Mouse (Mus musculus) forebrain, embryonic 15.5 days (tissue): ENCODE measurements around the gene Tc2n. TPM values are rescaled to one million over a fixed set of nuclear protein-coding genes. Genes with fewer than 3 reads are reported as not detected.

Source experiments
- ATAC-seq: fragments of 200-750 bp; cut with Nextera tagmentation; replicated peaks from 2 replicates; pipeline ENCODE4 v1.8.0; 2017; ENCODE audit warnings: mild to moderate bottlenecking, moderate TSS enrichment, moderate library complexity
- H3K27ac ChIP-seq: fragments of 300-500 bp; sonication (generic); replicated peaks from 2 replicates; pipeline ENCODE4 v1.5.1; 2015; ENCODE audit warnings: mild to moderate bottlenecking, inconsistent platforms
- H3K27me3 ChIP-seq: fragments of 300-500 bp; sonication (generic); 2 replicates; pipeline ENCODE4 v1.6.1; 2015; ENCODE audit warnings: inconsistent platforms
- H3K36me3 ChIP-seq: fragments of 300-500 bp; sonication (generic); 2 replicates; pipeline ENCODE4 v1.6.1; 2015; ENCODE audit warnings: mild to moderate bottlenecking, inconsistent platforms
- H3K4me1 ChIP-seq: fragments of 300-500 bp; sonication (generic); 2 replicates; pipeline ENCODE4 v1.6.1; 2015; ENCODE audit warnings: inconsistent platforms
- H3K4me2 ChIP-seq: fragments of 300-500 bp; sonication (generic); replicated peaks from 2 replicates; pipeline ENCODE4 v1.6.1; 2015; ENCODE audit warnings: mild to moderate bottlenecking, inconsistent platforms
- H3K4me3 ChIP-seq: fragments of 300-500 bp; sonication (generic); 2 replicates; pipeline ENCODE4 v1.5.1; 2015; ENCODE audit warnings: mild to moderate bottlenecking, inconsistent platforms
- H3K9ac ChIP-seq: fragments of 300-500 bp; sonication (generic); replicated peaks from 2 replicates; pipeline ENCODE4 v1.6.1; 2015; ENCODE audit warnings: mild to moderate bottlenecking, inconsistent platforms
- H3K9me3 ChIP-seq: fragments of 300-500 bp; sonication (generic); 2 replicates; pipeline ENCODE4 v1.6.1; 2016; ENCODE audit warnings: inconsistent platforms
- WGBS: fragments of 180-500 bp; shearing (Covaris S2); methylation state at CpG from one replicate; pipeline ENCODE4 v1.1.7; 2015; ENCODE audit warnings: mixed read lengths; 5-methylcytosine and 5-hydroxymethylcytosine counted together
- polyA plus RNA-seq: library from polyadenylated mRNA; unstranded; fragments of >200 nt; fragmentation: Nextera tagmentation; extraction: Ambion mirVana; gene quantifications from 2 replicates; pipeline ENCODE4 v1.2.1, GENCODE M21; 2015

Gene Tc2n
- 0.08 and 0.24 TPM in 2 replicates for polyA plus RNA-seq

DNA sequence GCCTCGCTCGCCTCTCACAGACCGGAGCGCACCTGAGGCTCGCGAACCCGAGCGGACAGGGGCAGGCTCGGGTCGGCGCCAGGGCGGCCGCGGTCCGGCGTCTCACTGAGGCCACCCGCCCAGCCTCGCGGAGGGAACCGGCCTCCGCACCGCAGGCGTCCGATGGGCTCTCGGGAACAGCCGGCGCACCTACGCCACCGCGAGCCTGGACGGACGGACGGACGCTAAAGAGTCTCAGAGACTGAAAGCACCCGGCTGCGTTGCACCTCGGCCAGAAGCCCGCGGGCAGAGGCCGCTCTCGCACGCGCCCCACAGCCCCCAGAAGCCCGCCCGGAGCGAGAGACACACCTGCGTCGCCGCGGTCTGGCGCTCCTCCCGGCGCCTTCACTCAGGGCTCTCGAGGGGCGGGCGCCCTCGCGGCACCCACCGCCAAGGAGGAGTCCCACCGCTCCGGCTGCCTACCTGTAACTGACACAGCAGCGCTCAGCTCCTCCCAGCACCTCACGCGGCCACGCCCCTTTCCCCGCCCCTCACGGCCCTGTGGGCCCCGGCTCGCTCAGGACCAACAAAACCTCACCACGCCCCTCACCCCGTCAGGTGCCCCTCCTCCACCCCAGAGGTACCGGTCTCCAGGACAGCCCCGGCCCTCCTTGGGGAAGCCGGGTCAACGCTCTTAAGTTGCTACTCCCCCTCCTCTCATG, at the start of gene Tc2n:
Gene Tc2n (minus strand): TSS at position 470 of the 701 bp plus-strand sequence.
- under 1% methylated on average over 74 of the region's 75 CpGs for WGBS
- peak; percentile 97 for ATAC-seq
- H3K4me3 ChIP-seq: peak within 1 kb of the TSS; percentile 69
- peaks cover 11% of the 10 kb centered on the region; the same call in 1 of the 2 replicates for H3K4me1 ChIP-seq
- peak within 1 kb of the TSS; percentile 99 for H3K4me2 ChIP-seq
- H3K9me3 ChIP-seq: no peaks in the 10 kb centered on the region
- H3K27ac ChIP-seq: no peak within 1 kb of the TSS
- 0 out of 2 replicates have a peak, but pooled peaks cover 2% of the 10 kb centered on the region for H3K27me3 ChIP-seq
- H3K36me3 ChIP-seq: no peaks in the 10 kb centered on the region
- peak within 1 kb of the TSS; percentile 46 for H3K9ac ChIP-seq

DNA sequence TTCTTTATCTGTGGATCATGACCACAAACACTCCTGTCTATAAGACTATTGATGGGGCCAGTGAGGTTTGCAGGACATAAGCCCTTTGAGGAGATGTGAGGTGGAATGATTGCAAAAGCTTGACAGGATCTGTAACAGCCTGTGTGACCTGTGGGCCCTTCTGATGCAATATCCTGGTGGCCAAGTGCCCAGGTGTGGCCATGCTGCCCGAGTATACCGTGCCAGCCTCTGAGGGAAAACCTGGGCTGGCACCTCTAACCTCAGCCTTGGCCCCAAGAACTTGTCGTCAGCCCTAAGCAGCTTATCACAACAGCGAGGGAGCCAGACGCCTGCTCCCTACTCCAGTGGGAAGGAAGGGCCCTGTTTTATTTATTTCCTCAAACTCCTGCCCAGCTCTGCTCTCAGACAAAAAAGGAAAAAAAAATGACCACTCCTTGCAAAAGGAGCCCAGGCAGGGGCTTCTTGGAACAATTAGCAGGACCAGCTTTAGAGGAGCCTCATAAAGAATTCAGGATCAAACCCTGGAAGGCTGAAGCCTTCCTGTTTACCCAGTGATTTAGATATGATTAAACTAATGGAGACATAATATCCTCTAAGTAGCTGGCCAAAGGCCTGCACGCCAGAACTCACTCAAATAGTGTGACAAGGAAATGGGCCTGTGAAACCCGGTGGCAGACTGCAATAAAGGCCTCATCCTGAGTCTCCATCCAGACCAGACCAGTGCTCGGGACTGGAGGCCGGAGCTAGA, 49.2 kb upstream of the Tc2n start:
- H3K4me1 ChIP-seq: peaks cover 5% of the 10 kb centered on the region
- 62% methylated on average over 9 of the region's 9 CpGs for WGBS
- no peak for ATAC-seq
- H3K4me3 ChIP-seq: no peak overlapping the region
- no peak overlapping the region for H3K27ac ChIP-seq
- H3K27me3 ChIP-seq: no peaks in the 10 kb centered on the region
- no peak overlapping the region for H3K4me2 ChIP-seq
- no peak overlapping the region for H3K9ac ChIP-seq
- no peaks in the 10 kb centered on the region for H3K9me3 ChIP-seq
- H3K36me3 ChIP-seq: no peaks in the 10 kb centered on the region

DNA sequence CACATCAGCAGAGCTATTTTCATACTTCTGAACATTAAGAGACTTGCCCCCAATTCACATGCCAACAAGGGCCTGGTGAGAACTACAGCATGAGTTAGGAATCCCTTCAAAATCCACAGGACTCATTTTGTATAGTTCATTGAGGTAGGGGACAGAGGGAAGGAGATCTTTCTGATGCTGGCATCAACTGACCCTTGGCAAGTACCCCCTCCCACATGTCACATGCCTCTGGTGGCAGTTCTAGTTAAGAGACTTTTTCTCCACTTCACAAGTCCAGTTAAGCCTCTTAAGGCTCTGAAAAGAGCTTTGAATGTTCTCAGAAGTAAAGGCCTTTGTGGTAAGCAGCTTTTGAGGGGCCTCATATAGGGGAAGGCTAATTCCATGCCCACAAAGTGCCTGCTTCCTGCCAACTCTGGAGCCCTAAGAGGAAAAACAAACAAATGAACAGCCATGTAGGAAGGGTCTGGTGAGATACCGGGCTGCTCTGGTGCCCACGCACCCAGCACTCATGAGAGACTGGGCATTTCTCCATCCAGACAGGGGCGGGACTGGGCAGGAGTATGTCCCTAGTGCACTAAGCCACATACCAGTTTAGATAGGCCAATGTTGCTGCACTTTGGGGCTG, 48.0 kb upstream of the Tc2n start:
- Histone ChIP-seq H3K4me3 (no peak overlapping the region), H3K4me1 (peaks cover 5% of the 10 kb centered on the region), H3K27me3 (no peaks in the 10 kb centered on the region), H3K9ac (no peak overlapping the region), H3K4me2 (no peak overlapping the region), H3K27ac (no peak overlapping the region; the same call in 1 of the 2 replicates), H3K36me3 (no peaks in the 10 kb centered on the region), H3K9me3 (no peaks in the 10 kb centered on the region)
- ATAC-seq: peak; percentile 77
- 50% methylated on average over 3 of the region's 3 CpGs for WGBS

DNA sequence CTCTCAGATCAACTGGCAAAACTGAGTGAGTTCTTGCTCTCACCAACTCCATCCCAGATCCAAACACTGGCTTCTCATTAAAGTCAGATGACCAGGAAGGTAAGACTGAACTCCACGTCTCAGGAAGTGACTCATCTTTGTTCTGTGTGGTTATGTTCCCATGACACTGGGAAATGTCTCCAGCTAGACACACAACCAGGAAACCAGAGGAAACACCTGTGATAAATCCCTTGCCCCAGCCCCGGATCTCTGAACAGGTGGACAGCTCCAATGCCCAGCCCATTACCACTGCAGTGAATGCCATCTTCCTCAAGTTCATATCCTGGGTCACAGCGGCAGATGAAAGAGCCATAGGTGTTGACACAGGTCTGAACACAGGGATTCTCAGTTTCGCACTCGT, 46.5 kb upstream of the Tc2n start:
- no peaks in the 10 kb centered on the region for H3K27me3 ChIP-seq
- no peak overlapping the region for H3K27ac ChIP-seq
- H3K4me2 ChIP-seq: no peak overlapping the region
- H3K9me3 ChIP-seq: no peaks in the 10 kb centered on the region
- H3K36me3 ChIP-seq: no peaks in the 10 kb centered on the region
- H3K9ac ChIP-seq: no peak overlapping the region
- ATAC-seq: no peak
- H3K4me3 ChIP-seq: no peak overlapping the region
- 91% methylated on average over 5 of the region's 5 CpGs for WGBS
- H3K4me1 ChIP-seq: peaks cover 5% of the 10 kb centered on the region

DNA sequence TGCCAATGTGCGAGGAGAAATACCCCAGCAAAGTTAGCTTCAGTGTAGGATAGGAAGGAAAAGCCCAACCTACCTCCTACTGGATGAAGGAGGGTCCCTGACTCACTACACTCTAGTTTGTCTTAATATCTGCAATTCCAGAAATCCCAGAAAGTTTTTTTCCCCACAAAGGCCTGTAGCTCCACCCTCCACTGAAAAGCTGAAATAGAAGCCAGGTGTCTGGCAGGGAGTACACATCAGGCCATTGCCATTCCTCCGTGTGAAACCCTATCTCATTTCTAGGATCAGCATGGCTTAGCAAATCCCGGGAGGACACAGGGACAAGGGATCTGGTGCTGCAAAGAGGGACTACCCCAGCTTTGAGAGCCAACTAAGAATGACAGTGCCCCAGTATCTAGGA, 44.7 kb upstream of the Tc2n start:
- Histone ChIP-seq H3K36me3 (no peaks in the 10 kb centered on the region), H3K9me3 (no peaks in the 10 kb centered on the region), H3K4me1 (peaks cover 5% of the 10 kb centered on the region), H3K27me3 (no peaks in the 10 kb centered on the region), H3K9ac (no peak overlapping the region), H3K4me2 (no peak overlapping the region), H3K4me3 (no peak overlapping the region), H3K27ac (no peak overlapping the region)
- 73% methylated on average over 3 of the region's 3 CpGs for WGBS
- ATAC-seq: no peak

DNA sequence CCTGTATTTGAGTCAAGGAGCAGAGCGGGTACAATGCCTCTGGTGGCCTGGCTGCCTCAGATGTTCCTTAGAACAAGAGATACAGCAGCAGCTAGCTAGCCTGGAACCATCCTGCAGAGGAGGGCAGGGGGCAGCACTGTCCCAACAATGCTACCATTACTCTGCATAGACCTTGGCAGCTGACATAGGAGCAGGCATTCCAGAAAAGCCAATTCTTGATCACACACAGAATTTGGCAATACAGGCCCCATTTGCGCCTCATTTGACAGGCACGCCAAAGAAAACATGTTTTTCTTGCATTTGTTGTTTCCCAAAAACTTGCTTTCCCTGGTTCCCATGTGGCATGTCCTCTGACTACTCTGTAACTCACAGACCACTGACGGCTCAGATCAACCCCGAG, 43.7 kb upstream of the Tc2n start:
- Histone ChIP-seq H3K36me3 (no peaks in the 10 kb centered on the region), H3K4me3 (no peak overlapping the region), H3K9ac (no peak overlapping the region), H3K9me3 (no peaks in the 10 kb centered on the region), H3K27ac (no peak overlapping the region), H3K4me2 (no peak overlapping the region), H3K27me3 (no peaks in the 10 kb centered on the region), H3K4me1 (peaks cover 5% of the 10 kb centered on the region)
- WGBS: 93% methylated on average over 5 of the region's 5 CpGs
- no peak for ATAC-seq

GRCm38 (mm10) chr12:101759440-101760045, 41.2 kb upstream of the Tc2n start:
- H3K4me2 ChIP-seq: no peak overlapping the region
- H3K4me1 ChIP-seq: no peaks in the 10 kb centered on the region
- no peak overlapping the region for H3K9ac ChIP-seq
- 69% methylated on average over 6 of the region's 6 CpGs for WGBS
- no peak for ATAC-seq
- no peak overlapping the region for H3K27ac ChIP-seq
- H3K36me3 ChIP-seq: no peaks in the 10 kb centered on the region
- no peak overlapping the region for H3K4me3 ChIP-seq
- H3K9me3 ChIP-seq: no peaks in the 10 kb centered on the region
- H3K27me3 ChIP-seq: no peaks in the 10 kb centered on the region

GRCm38 (mm10) chr12:101758698-101759097, 40.4 kb upstream of the Tc2n start:
- H3K27ac ChIP-seq: no peak overlapping the region
- H3K9ac ChIP-seq: no peak overlapping the region
- H3K4me3 ChIP-seq: no peak overlapping the region
- H3K9me3 ChIP-seq: no peaks in the 10 kb centered on the region
- ATAC-seq: no peak
- H3K4me2 ChIP-seq: no peak overlapping the region
- H3K36me3 ChIP-seq: no peaks in the 10 kb centered on the region
- no peaks in the 10 kb centered on the region for H3K4me1 ChIP-seq
- no peaks in the 10 kb centered on the region for H3K27me3 ChIP-seq

DNA sequence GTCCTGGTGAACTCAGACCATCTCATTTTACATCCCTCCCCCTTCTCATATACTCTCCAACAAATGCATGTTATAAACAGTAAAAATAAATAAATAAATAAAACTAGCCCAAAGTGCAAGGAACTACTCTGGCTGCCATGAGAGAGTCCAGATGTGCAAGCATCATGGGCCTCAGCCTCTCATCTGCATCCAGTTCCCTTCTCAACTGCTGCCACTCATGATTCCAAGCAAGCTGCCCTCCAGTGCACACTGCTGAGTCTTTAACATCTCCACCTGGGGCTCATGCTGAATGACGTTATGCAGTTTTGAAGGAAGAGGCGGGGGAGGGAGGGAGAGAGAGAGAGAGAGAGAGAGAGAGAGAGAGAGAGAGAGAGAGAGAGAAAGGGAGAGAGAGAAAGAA, 24.1 kb upstream of the Tc2n start:
- no peak overlapping the region for H3K4me3 ChIP-seq
- no peaks in the 10 kb centered on the region for H3K36me3 ChIP-seq
- no peak overlapping the region for H3K9ac ChIP-seq
- H3K4me1 ChIP-seq: no peaks in the 10 kb centered on the region
- H3K9me3 ChIP-seq: no peaks in the 10 kb centered on the region
- no peaks in the 10 kb centered on the region for H3K27me3 ChIP-seq
- WGBS: 51% methylated on average over 2 of the region's 2 CpGs
- no peak overlapping the region for H3K27ac ChIP-seq
- no peak overlapping the region for H3K4me2 ChIP-seq
- no peak for ATAC-seq

DNA sequence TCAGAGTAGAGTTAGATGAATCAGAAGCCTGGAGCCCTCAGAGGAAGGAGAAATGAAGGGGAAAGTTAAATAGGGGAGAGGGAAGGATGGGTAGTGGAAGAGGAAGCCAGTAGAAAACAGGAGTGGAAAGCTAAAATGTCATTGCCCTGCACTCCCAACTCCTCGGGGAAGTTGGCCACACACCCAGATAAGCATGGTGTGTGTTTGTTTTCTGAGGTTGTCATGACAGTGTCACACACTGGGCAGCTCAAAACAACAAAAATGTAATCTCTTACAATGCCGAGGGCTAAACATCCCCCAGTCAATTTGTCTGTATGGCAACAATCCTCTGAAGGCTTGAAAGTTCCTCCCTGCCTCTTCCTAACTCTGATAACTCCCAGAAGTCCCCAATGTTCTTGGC, 22.2 kb upstream of the Tc2n start:
- WGBS: 73% methylated on average over 2 of the region's 2 CpGs
- ATAC-seq: no peak

DNA sequence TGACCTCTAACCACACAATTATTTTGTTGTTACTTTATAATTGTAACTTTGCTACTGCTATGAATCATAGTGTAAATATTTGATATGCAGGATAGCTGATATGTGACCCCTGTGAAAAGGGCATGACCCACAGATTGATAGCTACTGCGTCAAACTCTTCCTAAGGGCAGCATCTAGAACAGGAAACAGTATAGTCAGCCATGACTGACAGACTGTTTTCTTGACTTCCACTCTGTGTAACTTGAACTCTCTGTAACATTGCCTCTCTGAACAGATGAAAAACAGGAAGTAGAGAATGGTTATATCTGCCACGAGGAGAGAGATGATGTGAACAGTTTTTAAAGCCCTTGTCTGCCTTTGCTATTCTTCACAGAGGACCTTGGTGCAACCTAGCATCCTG, 21.7 kb upstream of the Tc2n start:
- H3K4me2 ChIP-seq: no peak overlapping the region
- no peak overlapping the region for H3K9ac ChIP-seq
- H3K9me3 ChIP-seq: no peaks in the 10 kb centered on the region
- 83% methylated on average over 2 of the region's 2 CpGs for WGBS
- H3K27ac ChIP-seq: no peak overlapping the region
- no peaks in the 10 kb centered on the region for H3K36me3 ChIP-seq
- ATAC-seq: no peak
- H3K4me3 ChIP-seq: no peak overlapping the region
- no peaks in the 10 kb centered on the region for H3K27me3 ChIP-seq
- no peaks in the 10 kb centered on the region for H3K4me1 ChIP-seq

More for the DNA sequence above, 22.2 kb upstream of the Tc2n start:
- Histone ChIP-seq H3K27ac (no peak overlapping the region), H3K27me3 (no peaks in the 10 kb centered on the region), H3K9me3 (no peaks in the 10 kb centered on the region), H3K4me3 (no peak overlapping the region), H3K4me2 (no peak overlapping the region), H3K4me1 (no peaks in the 10 kb centered on the region), H3K36me3 (no peaks in the 10 kb centered on the region), H3K9ac (no peak overlapping the region)

GRCm38 (mm10) chr12:101718755-101719150, 430 bp upstream of the Tc2n start:
- H3K27me3 ChIP-seq: 0 out of 2 replicates have a peak, but pooled peaks cover 2% of the 10 kb centered on the region
- no peaks in the 10 kb centered on the region for H3K9me3 ChIP-seq
- no peak overlapping the region for H3K27ac ChIP-seq
- peak; percentile 83 for ATAC-seq
- H3K4me1 ChIP-seq: peaks cover 11% of the 10 kb centered on the region; the same call in 1 of the 2 replicates
- H3K4me2 ChIP-seq: peak overlapping the region; percentile 99
- no peaks in the 10 kb centered on the region for H3K36me3 ChIP-seq
- peak overlapping the region; percentile 46 for H3K9ac ChIP-seq
- peak overlapping the region; percentile 69 for H3K4me3 ChIP-seq
- under 1% methylated on average over 9 of the region's 9 CpGs for WGBS
